Mouse (Mus musculus): ENCODE measurements around the gene Erv3.

The Erv3 gene

GRCm38 (mm10) chr2:131822492-131822891 is 37.1 kb downstream of the Erv3 start:
- no peak for DNase-seq (ENCODE audit: low spot score)

- DNase-seq (ENCODE audit: low spot score): no peak
Measured at GRCm38 (mm10) chr2:131821708-131821990, 37.9 kb downstream of the Erv3 start.

- peak; percentile 74 for DNase-seq (ENCODE audit: low spot score)
Measured at GRCm38 (mm10) chr2:131820932-131821707, 38.4 kb downstream of the Erv3 start.

GRCm38 (mm10) chr2:131820088-131820675 is 39.4 kb downstream of the Erv3 start:
- DNase-seq (ENCODE audit: low spot score): peak; percentile 72

- DNase-seq (ENCODE audit: low spot score): no peak
Measured at GRCm38 (mm10) chr2:131814327-131814726, 45.2 kb downstream of the Erv3 start.

GRCm38 (mm10) chr2:131813437-131813836 is 46.1 kb downstream of the Erv3 start:
- no peak for DNase-seq (ENCODE audit: low spot score)

GRCm38 (mm10) chr2:131812480-131813137 is 46.9 kb downstream of the Erv3 start:
- peak; percentile 24 for DNase-seq (ENCODE audit: low spot score)

GRCm38 (mm10) chr2:131811607-131812006 is 47.9 kb downstream of the Erv3 start:
- DNase-seq (ENCODE audit: low spot score): no peak

- DNase-seq (ENCODE audit: low spot score): no peak
Measured at GRCm38 (mm10) chr2:131808856-131809255, 50.7 kb downstream of the Erv3 start.

GRCm38 (mm10) chr2:131807660-131808059 is 51.9 kb downstream of the Erv3 start:
- DNase-seq (ENCODE audit: low spot score): no peak

- DNase-seq (ENCODE audit: low spot score): no peak
Measured at GRCm38 (mm10) chr2:131806863-131807262, 52.7 kb downstream of the Erv3 start.

- no peak for DNase-seq (ENCODE audit: low spot score)
Measured at GRCm38 (mm10) chr2:131805306-131805705, 54.2 kb downstream of the Erv3 start.

- no peak for DNase-seq (ENCODE audit: low spot score)
Measured at GRCm38 (mm10) chr2:131803801-131804200, 55.7 kb downstream of the Erv3 start.
